Mouse (Mus musculus): Measurements from ENCODE around the gene Dlg1.

- TF ChIP-seq GATA1 (IDR thresholded peaks at IDR 0.05; ENCODE audit: low read length) (no peak), TAL1 (IDR thresholded peaks at IDR 0.05; ENCODE audit: low read length) (no peak)
These were observed 245.7 kb downstream of the Dlg1 start for GRCm38 (mm10) chr16:31908959-31909358.

Data from erythroblast, embryonic 14.5 days (primary cell).